Mouse (Mus musculus) urinary bladder, postnatal 36 days (tissue): ENCODE results near the gene 4933400A11Rik.

Experiments
- DNase-seq, 2 experiments: peaks; one replicate each; pipeline ENCODE4 v3.0.0; 2022; ENCODE audit warnings: low spot score in 2 of 2, mixed read lengths in 1 of 2

4933400A11Rik gene

GRCm38 (mm10) chrX:169779535-169779934, at the start of gene 4933400A11Rik:
Gene 4933400A11Rik (minus strand): TSS chrX:169779635.
- no peak for DNase-seq

DNA sequence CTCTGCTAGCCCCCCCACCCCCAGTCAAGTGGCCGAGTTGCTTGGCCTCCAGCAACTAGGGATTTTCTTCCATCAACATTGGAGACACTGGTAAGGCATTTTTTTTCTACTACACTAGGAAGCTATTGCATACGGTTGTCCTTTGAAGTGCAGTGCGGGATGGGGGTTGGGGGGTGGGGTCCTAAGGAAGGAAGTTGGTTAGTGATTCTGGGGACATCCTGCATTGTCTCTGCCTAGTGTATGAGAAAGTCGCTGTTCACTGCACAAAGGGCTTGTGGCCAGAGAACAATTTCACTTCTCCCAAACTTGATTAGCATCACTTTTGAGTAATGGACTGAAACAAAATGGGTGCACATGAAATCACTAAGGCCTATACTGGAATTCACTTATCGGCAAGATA, 48.7 kb upstream of the 4933400A11Rik start:
- no peak for DNase-seq

DNA sequence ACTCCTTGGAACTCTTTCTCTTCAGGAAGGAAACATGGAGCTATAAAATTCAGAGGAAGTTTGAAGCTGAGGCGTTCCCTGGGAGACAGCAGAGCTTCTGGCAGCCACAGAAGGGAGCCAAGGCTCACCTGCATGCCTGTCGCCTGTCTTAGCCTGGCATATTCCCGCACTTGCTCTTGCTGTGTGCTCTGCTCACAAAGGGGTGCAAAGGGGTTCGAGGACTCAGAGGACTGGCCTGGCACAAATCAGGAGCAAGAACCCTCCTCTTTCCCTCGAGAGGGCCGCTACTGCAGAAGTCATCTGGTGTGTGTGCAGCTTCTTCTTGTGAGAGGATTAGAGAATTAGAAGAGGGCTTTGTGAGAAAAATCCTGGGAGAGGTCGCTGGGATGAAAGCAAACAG, 48.3 kb upstream of the 4933400A11Rik start:
- DNase-seq: no peak

DNA sequence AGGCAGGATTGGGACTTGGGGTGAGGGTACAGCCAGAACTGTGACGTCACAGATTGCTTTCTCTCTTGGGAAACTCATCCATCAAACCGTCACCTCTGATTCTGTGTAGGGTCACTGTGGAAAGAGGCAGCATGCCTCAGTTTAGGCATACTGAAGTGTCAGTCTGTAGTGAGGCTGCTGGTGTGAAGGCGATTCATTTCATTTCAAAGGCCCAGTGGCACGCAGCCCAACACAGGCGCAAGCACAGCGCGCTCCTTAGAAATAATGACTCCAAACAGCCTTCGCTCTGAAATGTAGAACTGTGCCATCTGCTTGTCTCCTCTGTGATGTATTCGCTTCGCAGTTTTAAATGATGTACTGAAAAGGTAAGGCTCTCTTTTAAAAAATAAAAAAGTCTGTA, 47.5 kb upstream of the 4933400A11Rik start:
- no peak for DNase-seq

GRCm38 (mm10) chrX:169813673-169814072, 34.2 kb upstream of the 4933400A11Rik start:
- no peak for DNase-seq

DNA sequence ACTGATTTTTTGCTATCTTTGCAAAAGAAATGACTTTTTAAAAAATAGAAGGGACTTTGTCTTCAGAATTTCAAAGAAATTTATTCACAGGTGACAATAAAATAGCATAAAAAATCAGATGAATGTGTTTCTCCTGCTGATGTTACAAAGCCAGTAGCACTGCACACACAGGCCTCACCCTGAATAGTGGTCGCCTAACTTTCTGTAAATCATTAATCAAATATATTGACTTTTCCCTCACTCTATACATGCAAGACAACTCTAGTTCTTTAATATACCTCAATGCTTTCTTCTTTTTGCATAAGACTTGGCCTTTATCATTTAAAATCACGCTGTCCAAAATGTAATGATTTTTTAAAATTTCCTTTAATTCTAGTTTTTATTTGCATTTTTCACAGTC, 32.3 kb upstream of the 4933400A11Rik start:
- no peak for DNase-seq

GRCm38 (mm10) chrX:169811318-169811717, 31.9 kb upstream of the 4933400A11Rik start:
- DNase-seq: no peak

DNA sequence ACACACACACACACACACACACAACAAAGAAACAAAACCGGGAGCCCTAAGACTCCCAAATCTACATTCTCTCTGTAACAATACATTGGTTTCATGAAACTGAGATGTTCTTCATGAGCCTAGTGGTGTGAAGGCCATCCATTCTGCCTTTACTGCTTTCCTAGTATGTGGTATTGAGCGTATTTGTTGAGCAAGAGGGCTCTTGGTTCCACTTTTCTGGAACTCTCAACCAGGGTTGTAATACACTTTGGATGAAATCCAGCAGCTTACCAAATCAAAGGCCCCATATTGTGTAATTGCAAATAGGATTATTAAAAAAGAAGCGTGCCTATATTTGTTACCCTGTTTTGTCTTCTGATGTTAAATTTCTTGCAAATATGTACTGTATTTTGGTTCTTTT, 28.3 kb upstream of the 4933400A11Rik start:
- DNase-seq: no peak

- no peak for DNase-seq
These were observed 26.4 kb upstream of the 4933400A11Rik start for GRCm38 (mm10) chrX:169805791-169806190.

GRCm38 (mm10) chrX:169800238-169800637, 20.8 kb upstream of the 4933400A11Rik start:
- no peak for DNase-seq

GRCm38 (mm10) chrX:169798987-169799680, 19.7 kb upstream of the 4933400A11Rik start:
- no peak for DNase-seq

DNA sequence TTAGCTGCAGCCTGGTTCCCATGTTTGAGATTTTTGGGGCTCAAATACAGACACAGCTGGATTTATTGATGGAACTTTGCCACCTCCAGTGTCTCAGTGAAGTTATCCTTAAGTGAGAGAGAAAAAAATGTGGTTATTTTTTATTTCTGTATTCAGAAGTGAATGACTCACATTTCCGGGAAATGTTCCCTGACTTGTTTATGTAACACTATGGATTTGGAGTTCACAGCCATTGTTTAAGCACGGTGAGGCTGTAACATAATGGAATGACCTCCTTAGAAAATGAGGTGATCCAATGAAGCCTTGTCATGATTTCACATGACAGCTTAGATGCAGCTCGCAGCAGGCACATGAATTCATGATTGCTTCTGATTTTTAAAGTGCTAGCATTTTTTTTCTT, 17.7 kb upstream of the 4933400A11Rik start:
- no peak for DNase-seq

GRCm38 (mm10) chrX:169794831-169795311, 15.4 kb upstream of the 4933400A11Rik start:
- no peak for DNase-seq

GRCm38 (mm10) chrX:169794421-169794820, 15.0 kb upstream of the 4933400A11Rik start:
- DNase-seq: no peak

- no peak for DNase-seq
These were observed 13.4 kb upstream of the 4933400A11Rik start for GRCm38 (mm10) chrX:169792879-169793278.

GRCm38 (mm10) chrX:169789702-169790101, 10.3 kb upstream of the 4933400A11Rik start:
- no peak for DNase-seq

- DNase-seq: no peak
These were observed 21.4 kb downstream of the 4933400A11Rik start for GRCm38 (mm10) chrX:169758001-169758400.

GRCm38 (mm10) chrX:169735387-169735969, 44.0 kb downstream of the 4933400A11Rik start:
- no peak for DNase-seq
